Mouse (Mus musculus) brown adipose tissue, adult 24 weeks (tissue): ENCODE data around the gene Trpv2. TPM values are rescaled to one million over a fixed set of nuclear protein-coding genes. Genes with fewer than 3 reads are reported as not detected.

Experiments used
- H3K27ac ChIP-seq: fragments of 200-500 bp; replicated peaks from 2 replicates; pipeline ENCODE4 v1.5.1; 2012; ENCODE audit warnings: low read depth, mild to moderate bottlenecking, low read length
- H3K4me1 ChIP-seq: fragments of 200-500 bp; 2 replicates; pipeline ENCODE4 v1.6.1; 2012; ENCODE audit warnings: low read length, mixed read lengths; ENCODE audit not compliant: control insufficient read depth, insufficient read depth, insufficient read length
- H3K4me3 ChIP-seq: fragments of 200-500 bp; 2 replicates; pipeline ENCODE4 v1.5.1; 2012; ENCODE audit warnings: low read depth, mild to moderate bottlenecking, low read length, moderate library complexity; ENCODE audit not compliant: insufficient read depth
- polyA plus RNA-seq: library from polyadenylated mRNA; stranded (reverse); fragments of >200 nt; gene quantifications from 2 replicates; pipeline ENCODE4 v1.2.4, GENCODE M21; 2012; ENCODE audit not compliant: missing spikeins, insufficient read depth, insufficient read length

Gene Trpv2
- polyA plus RNA-seq, 1 experiment = 1.0 TPM

DNA sequence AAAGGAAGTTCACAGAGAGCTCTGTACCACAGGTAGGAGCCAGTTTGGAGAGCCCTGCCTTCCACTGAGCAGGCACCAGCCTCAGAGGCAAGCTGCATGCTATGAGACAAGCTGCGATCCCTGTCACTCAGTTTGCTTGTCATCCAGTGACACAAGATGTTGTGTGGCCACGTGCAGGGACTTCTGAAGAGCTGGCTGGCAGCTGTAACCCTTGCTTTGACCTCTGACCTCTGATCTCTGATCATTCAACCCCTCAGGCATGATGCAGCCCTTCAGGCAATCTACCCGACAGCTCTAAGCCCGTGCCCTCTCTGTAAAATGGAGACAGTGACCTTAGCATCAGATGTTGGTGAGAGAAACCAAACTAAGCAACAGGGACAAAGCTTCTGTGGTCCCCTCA lies 48.6 kb downstream of the Trpv2 start:
- no peak overlapping the region for H3K27ac ChIP-seq
- H3K4me3 ChIP-seq = no peak overlapping the region
- H3K4me1 ChIP-seq = no peaks in the 10 kb centered on the region

DNA sequence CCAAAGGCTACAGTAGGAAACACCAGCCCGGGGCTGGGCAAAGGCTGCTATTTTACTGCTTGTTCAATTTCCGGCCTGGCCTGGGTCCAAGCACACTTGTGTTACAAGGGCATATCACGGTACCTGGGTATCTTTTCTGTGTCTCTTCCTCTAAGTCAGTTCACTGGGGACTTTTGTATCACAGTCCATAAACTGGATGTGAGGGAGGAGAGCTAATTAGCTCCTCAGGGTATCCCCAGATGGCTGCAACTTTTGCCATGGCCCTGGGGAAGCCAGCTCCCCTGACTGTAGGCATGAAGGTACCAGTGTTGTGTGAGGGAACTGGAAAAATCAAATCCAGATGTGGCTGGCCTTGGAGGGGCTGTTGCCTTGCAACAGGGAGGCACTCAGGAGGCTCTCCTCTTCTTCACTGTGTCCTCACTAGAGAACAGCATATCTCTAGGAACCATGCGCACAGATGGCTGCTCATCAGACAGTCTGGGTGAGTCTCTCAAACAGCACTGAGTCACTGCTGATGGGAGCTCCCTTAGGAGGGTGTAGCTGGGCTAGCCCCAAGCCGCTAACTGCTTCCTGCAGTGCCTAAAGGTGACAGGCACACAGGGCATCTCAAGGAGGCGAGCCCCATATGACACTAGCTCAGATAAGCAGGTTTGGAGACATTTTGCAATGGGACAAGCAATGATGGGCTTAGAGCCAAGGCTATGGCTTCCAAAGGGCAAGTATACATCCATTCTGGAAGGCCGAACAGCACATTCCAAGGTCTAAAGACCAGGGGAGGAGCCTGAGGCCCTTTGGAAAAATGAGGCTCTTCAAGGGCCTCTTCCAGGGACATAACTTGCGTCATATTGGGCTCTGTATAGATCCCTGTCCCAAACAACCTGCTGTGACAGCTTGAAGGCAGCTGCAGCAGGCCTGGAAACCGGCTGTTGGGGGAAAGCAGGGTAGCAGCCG lies 50.3 kb downstream of the Trpv2 start:
- H3K4me1 ChIP-seq = no peaks in the 10 kb centered on the region; the same call in 1 of the 2 replicates
- no peak overlapping the region for H3K27ac ChIP-seq
- no peak overlapping the region for H3K4me3 ChIP-seq

GRCm38 (mm10) chr11:62629352-62630224 lies 55.3 kb downstream of the Trpv2 start:
- no peaks in the 10 kb centered on the region; the same call in 1 of the 2 replicates for H3K4me1 ChIP-seq
- H3K4me3 ChIP-seq = no peak overlapping the region
- H3K27ac ChIP-seq = no peak overlapping the region

DNA sequence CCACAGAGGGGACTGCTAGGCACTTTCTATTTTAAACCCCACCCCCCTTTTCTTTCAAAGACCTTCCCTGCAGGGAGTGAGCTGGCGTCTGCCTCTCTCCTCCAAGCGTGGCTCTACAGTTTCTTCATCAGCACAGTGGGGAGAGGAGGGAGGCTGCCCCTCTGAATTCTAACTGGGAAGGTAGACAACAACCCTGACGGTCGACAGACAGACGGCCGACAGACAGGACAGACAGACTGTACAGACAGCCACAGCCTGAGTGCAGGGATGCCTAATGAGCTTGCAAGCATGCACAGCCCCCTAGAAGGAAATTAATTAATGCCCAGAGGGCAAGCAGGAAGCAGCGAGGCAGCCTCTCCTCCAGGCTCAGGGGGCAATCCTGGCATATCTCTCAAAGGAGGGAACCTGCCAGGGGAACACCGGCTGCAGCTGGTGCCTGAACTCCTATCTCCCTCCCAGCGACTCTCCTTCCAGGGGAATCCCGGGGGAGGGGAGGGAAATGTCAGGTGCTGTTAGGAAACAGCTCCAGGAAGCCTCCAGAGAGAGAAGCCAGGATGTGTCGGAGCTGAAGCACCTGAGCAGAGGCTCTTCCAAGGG lies 56.0 kb downstream of the Trpv2 start:
- H3K27ac ChIP-seq = no peak overlapping the region
- H3K4me3 ChIP-seq = no peak overlapping the region
- H3K4me1 ChIP-seq = no peaks in the 10 kb centered on the region; the same call in 1 of the 2 replicates

GRCm38 (mm10) chr11:62631138-62631537 lies 56.9 kb downstream of the Trpv2 start:
- Histone ChIP-seq H3K4me1 (peaks cover 2% of the 10 kb centered on the region; the same call in 1 of the 2 replicates), H3K4me3 (no peak overlapping the region), H3K27ac (no peak overlapping the region)

GRCm38 (mm10) chr11:62635406-62635805 lies 61.1 kb downstream of the Trpv2 start:
- Histone ChIP-seq H3K4me1 (peaks cover 7% of the 10 kb centered on the region; the same call in 1 of the 2 replicates), H3K4me3 (no peak overlapping the region), H3K27ac (no peak overlapping the region)

GRCm38 (mm10) chr11:62636105-62636839 lies 62.0 kb downstream of the Trpv2 start:
- Histone ChIP-seq H3K27ac (0 out of 2 replicates have a peak overlapping the region, but pooled peaks have one; percentile 5), H3K4me1 (peaks cover 7% of the 10 kb centered on the region; the same call in 1 of the 2 replicates)

GRCm38 (mm10) chr11:62636840-62637221 lies 62.5 kb downstream of the Trpv2 start:
- Histone ChIP-seq H3K4me3 (no peak overlapping the region), H3K27ac (peak overlapping the region; percentile 33)

More at GRCm38 (mm10) chr11:62636105-62636839, 62.0 kb downstream of the Trpv2 start:
- H3K4me3 ChIP-seq = no peak overlapping the region

DNA sequence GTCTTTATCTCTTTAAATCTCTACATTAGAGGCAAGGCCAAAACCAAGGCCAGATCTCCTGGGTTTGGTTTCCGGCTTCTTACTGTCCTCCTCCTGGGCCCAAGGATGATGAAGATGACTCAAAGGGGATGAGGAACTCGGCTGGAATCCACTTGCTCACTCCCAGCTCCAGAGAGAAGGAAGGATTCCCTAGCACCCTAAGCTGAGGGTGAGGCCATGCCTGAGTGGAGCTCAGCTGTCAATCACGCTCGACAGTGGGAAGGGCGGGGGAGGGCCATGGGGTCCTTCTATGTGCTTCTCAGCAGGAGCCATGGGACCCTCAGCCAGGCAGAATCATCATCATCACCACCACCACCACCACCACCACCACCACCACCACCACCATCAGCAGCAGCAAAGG lies 63.1 kb downstream of the Trpv2 start:
- no peak overlapping the region for H3K4me3 ChIP-seq
- H3K4me1 ChIP-seq = peaks cover 7% of the 10 kb centered on the region; the same call in 1 of the 2 replicates
- H3K27ac ChIP-seq = peak overlapping the region; percentile 33; the same call in 1 of the 2 replicates

More at GRCm38 (mm10) chr11:62636840-62637221, 62.5 kb downstream of the Trpv2 start:
- H3K4me1 ChIP-seq = peaks cover 7% of the 10 kb centered on the region; the same call in 1 of the 2 replicates

GRCm38 (mm10) chr11:62637806-62638205 lies 63.5 kb downstream of the Trpv2 start:
- H3K27ac ChIP-seq = no peak overlapping the region
- peaks cover 7% of the 10 kb centered on the region; the same call in 1 of the 2 replicates for H3K4me1 ChIP-seq
- no peak overlapping the region for H3K4me3 ChIP-seq

DNA sequence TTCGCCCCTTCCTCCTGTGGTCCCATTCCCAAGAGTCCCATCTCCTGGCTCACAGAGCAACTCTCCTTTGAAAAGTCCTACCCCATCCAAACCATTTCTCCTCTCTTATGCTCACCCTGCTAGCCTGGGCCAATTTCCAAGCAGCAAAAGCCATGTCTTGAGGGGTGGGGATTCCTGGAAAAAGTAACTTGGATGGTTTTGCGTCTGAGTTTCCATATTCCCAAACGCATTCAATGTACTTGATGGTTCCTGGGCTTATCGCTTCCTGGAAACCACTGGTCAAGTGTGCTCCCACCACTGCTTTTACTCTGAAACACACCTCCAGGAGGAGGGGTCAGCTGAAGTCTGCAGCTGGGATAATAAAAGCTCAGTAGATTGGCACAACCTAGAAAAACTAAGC lies 64.1 kb downstream of the Trpv2 start:
- H3K4me3 ChIP-seq = no peak overlapping the region
- no peak overlapping the region for H3K27ac ChIP-seq
- peaks cover 7% of the 10 kb centered on the region; the same call in 1 of the 2 replicates for H3K4me1 ChIP-seq

DNA sequence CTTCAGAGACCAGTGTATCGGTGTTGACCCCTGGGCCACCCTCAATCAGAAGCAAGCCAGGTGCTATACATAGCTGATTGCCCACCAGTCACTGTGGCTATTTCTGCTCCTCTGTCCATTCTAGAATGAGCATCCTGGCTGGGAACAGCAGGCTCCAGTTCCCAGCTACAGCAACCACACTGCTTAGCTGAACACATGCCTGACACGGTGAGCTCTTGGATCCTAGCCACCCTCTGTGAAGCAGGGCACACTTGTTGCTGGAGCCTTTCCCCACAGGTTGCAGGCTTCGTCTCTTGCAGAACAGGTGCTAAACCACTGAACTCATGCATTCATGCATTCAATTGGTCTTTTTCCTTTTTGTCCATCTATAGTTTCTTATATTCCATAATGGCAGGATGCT lies 66.1 kb downstream of the Trpv2 start:
- no peak overlapping the region for H3K27ac ChIP-seq
- H3K4me3 ChIP-seq = no peak overlapping the region
- H3K4me1 ChIP-seq = peaks cover 7% of the 10 kb centered on the region; the same call in 1 of the 2 replicates

DNA sequence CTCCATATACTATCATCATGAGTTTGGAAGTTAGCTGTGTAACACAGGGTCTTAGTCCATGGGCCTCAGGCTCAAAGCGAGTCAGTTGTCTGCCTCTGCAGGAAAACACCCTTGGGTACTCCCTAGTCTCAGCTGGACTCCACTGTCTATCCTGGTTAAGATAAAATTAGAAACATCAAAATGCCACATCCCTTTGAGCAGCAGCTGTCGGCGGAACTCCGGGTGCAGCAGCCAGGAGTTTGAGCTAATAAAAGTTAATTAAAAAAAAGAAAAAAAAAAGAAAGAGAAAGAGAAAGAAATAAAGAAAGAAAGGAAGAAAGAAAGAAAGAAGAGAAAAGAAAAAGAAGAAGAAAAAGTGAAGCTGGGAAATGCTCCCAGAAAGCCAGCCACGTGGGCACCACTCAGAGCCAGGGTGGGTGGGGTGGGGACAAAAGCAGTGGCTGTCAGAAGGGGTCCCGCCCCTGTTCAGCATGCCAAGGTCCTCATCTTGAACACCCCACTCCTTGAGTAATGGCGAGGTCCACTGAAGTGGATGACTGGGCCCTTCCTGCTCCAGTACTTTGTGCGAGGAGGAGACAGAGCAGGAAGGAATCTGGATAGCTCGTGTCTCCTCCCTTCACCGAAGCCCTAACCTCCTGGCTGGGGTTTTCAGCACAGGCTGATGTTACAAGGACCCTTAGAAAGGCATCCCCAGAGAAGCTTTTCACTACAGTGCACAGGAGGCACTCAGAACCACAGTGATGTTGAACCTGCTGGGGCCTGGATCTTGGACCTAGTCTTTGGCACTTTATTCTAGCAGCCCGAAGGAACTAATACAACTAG lies 67.9 kb downstream of the Trpv2 start:
- H3K4me1 ChIP-seq = no peaks in the 10 kb centered on the region; the same call in none of the 2 replicates
- no peak overlapping the region for H3K27ac ChIP-seq
- H3K4me3 ChIP-seq = no peak overlapping the region
